In the genomic region with DNA sequence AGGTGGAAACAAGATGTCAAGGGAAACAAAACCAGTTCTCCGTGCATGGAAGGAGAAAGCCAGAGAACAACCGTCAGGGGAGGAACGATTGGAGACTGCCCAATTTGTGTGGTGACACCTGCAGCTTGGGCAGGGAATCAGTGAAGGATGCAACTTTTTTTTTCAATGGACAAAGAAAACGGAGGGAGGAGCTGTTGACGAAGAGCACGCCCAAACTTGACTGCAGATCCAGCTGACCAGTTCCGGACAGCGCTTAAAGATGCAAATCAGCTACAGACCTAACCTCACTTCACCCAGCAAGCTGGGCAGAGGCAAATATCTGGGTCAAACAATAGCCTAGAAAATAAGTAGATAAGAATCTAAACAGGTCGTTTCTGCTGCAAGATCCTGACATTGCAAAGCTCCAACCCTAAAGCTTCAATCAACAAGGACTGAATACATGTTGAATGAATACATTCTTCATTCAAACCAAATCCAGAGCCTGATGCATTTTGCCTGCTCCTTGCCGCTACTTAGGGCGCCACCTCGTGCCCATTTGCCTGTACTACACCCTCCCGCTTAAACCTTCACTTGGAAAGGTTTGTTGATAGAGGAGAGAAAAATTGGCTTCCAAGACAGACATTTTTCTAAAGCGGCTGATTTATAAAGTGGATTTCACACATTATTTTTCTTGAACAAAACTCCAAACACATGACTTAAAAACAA, we compare ENCODE assay signal across 9 mouse cellular contexts.
DNase-seq lines count a peak whose midpoint lies in the region; ATAC-seq and TF ChIP-seq lines count a peak whose summit lies in the region.
"Had no signal": no experiment of that assay in that cellular context is flagged by ENCODE, and none has a peak within 500 bp of the region (broad histone marks: within the 10 kb centered on the region; RNA-seq: fewer than 3 reads in every experiment).

No protein-coding gene starts in this region.

- WGBS in olfactory bulb, adult 2 months: 8% methylated on average over 14 of the region's 14 CpGs

- H3K27ac ChIP-seq in olfactory bulb, adult 2 months (ENCODE audit: insufficient read depth, low read depth, low read length): no peak overlapping the region
- H3K27ac ChIP-seq: embryonic facial prominence, embryonic 13.5 days had no signal

- TF ChIP-seq POLR2A in olfactory bulb, adult 2 months (IDR thresholded peaks at IDR 0.05; ENCODE audit: insufficient read depth, low read depth, low read length): no peak

- no peak overlapping the region for H3K4me3 ChIP-seq in olfactory bulb, adult 2 months (ENCODE audit: insufficient read depth, low read depth, low read length)
- H3K4me3 ChIP-seq: embryonic facial prominence, embryonic 13.5 days had no signal

- DNase-seq in B cell, adult 2 months: peak; percentile 91 to 92
- DNase-seq in adrenal gland, adult 18-20 months (ENCODE audit: low spot score in 2 of 2): peak; percentile 84 to 89
- DNase-seq in embryo, embryonic 10 days (ENCODE audit: low spot score): peak; percentile 90
- peak; percentile 83 to 92 for DNase-seq in kidney, postnatal 25 days
- peak; percentile 76 to 83 for DNase-seq in lung, adult 18-20 months
- DNase-seq in testis, postnatal 14 days (ENCODE audit: low spot score): peak; percentile 77

- H3K4me1 ChIP-seq in olfactory bulb, adult 2 months (ENCODE audit: control insufficient read depth, insufficient read depth, low read length): peaks cover 22% of the 10 kb centered on the region

- TF ChIP-seq CTCF in olfactory bulb, adult 2 months (IDR thresholded peaks at IDR 0.05; ENCODE audit: insufficient read depth, low read depth, low read length): peak; percentile 67; the same call in 1 of the 2 replicates

- peak; percentile 63 for ATAC-seq in granulocyte monocyte progenitor cell, adult 5-6 weeks (replicated peaks; ENCODE audit: poor library complexity, severe bottlenecking)
